Mouse (Mus musculus) c-Kit-negative CD71-positive TER-119-positive erythroid progenitor cells, embryonic 14.5 days (primary cell): Measurements from ENCODE around the gene Zc3h12d.

Source experiments
- DNase-seq: peaks from one replicate; pipeline ENCODE4 v3.0.0-alpha.2; 2013; ENCODE audit warnings: low read depth, low spot score

The Zc3h12d gene

GRCm38 (mm10) chr10:7832171-7832676, at the start of gene Zc3h12d:
Zc3h12d (plus strand) TSS chr10:7832470.
- DNase-seq = no peak

GRCm38 (mm10) chr10:7787319-7787718, 45.0 kb upstream of the Zc3h12d start:
- DNase-seq = no peak

DNA sequence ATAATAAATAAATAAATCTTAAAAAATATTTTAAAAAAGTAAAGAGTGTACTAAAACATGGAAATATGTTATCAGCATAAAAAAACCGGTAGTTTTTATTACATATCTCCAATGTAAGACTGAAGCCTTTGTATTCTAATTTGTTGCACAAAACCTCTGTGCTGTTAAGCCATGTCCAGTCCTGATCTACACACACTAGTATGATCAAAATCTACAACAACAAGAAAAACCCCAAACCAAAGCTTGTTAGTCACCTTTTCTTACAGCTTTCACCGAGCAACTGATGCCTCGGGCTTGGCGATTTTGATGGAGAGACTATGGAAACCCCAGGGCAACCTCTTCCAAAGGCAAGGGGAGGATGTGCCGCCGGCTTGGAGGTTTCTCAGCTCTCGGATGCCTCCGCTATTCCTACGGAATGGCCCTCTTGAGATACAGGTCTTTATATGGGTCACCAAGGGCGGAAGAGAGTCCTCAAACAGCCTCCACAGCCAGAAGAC, 40.0 kb upstream of the Zc3h12d start:
- no peak for DNase-seq

DNA sequence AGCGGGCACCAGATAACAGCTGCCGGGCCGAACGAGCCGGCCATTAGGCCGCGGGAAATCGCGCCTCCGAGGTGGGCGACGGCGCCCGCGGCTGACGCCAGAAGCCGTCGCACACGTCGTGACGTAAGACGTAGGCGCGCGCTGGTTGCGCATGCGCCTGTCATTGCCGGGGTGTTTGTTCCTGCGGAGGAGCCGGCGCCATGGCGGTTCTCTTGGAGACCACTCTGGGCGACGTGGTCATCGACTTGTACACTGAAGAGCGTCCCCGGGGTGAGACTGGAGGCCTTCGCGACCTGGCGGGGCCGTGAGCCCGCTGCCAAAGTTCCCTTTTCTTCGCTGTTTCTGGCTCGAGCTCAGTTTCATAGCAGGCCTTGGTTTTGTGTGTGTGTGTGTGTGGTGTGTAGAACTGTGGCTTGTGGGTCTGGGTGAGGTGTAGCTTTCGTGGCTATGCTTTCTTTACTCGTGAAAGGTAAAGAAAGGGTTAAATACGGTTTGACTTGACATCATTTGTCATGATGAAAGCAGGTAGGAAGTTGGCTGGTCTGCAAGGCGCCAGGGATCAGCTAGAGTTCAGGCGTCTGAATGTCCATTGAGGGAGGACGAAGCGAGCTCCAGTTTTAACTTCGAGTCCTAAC, 39.4 kb upstream of the Zc3h12d start, which contains the start of the genes Ginm1 and Ppil4:
Gene Ginm1, minus strand, starts transcription at position 74 of the 635 bp plus-strand sequence.
Gene Ppil4, plus strand, starts transcription at position 141 of the 635 bp plus-strand sequence.
- peak; percentile 90 for DNase-seq

DNA sequence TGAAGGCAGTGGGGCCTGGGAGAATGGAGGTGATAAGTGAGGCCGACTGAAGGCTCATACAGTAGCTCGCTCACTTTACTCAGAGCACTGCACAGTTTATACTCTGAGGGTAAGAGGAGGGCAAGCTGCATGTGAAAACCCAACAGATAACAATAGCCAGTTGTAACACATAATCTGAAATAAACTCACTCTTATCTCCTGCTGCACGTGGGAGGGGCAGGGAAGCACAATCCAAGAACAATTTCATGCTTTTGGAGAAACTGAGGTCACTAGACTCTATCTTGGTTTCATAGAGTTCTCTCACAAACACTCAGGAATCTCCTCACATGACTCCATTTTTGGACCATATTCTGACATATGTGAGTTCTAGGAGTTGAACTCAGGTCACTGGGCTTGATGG, 31.0 kb upstream of the Zc3h12d start:
- no peak for DNase-seq

DNA sequence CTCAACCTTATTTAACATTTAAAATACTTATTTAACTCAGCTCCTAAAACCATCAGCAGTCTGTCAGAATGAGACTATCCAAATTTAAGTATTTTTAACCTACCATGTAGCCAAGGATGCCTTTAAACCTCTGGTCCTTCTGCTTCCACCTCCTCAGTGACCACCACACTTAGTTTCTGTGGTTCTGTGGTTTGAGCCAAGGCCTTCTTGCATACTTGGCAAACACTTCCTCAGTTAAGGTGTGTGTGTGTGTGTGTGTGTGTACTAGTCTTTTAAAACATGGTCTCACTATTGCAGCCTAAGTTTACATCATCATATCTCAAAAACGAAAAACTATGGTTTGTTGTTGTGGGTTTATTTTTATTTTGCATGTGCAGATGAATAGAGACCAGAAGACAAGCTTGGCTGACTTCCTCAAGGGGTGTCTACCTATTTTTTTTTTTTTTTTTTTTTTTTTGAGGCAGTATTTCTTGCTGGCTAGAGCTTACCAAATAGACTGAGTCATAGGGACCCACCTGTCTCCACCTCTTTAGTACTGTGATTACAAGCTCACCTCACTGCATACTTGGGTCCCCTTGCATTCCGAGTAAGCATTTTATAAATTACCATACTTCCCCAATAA, 29.6 kb upstream of the Zc3h12d start:
- no peak for DNase-seq

DNA sequence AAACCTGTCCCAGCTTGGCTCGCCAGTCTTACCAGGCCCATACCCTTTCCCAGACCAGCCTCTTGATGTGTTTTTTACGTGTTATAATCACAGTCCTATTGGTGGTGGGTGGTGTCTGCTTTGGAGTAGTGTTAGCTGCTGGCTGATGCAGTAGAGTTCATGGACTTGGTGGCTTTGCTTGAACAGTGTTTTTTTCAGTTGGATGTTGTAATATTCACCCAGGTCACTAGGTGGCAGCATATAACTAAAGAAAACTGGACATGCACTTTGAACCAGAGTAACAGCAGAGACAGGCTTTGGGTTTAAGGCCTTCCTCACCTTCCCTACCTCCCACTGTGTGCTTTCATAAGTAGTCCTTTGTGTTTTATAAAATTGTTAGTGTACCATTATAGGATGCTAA, 22.3 kb upstream of the Zc3h12d start:
- DNase-seq = peak; percentile 51

DNA sequence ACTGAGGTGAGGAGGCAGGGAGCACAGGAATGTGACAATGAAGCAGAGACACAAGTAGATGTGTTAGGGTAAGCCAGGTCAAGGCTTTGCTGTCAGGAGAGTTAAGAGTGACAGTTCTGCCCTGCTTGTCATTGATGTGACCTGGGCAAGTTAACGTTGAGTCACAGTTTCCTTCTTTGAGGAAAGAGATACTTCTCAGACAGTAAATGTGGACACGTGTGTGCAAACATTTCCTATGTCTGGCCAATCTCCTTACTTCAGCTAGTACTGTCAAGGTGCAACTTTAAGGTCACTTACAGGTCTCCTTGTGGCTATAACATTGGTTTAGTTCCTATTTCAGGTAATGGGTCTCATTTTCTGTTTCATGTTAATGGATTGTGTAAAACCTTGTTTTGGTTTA, 15.8 kb upstream of the Zc3h12d start:
- no peak for DNase-seq

- DNase-seq = no peak
Measured at GRCm38 (mm10) chr10:7818676-7819075, 13.6 kb upstream of the Zc3h12d start.

GRCm38 (mm10) chr10:7819156-7819555, 13.1 kb upstream of the Zc3h12d start:
- no peak for DNase-seq

DNA sequence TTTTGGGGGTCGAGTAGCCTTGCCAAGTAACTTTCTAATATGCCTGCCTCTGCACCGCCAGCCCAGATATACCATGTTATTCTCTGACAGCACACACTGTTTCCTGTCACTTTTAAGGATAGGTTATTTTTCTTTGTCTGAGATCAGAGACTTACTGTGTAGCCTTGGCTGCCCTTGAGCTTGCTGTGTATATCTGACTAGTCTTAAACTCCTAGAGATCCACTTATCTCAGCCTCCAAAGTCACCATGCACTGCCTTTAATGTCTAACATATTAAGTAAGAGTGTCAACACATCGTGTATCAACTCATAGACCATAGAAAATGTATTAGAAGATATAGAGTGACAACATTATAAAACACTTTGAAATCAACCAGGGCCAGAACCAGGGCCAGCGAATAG, 12.7 kb upstream of the Zc3h12d start:
- DNase-seq = no peak

- no peak for DNase-seq
Measured at GRCm38 (mm10) chr10:7820171-7820570, 12.1 kb upstream of the Zc3h12d start.

DNA sequence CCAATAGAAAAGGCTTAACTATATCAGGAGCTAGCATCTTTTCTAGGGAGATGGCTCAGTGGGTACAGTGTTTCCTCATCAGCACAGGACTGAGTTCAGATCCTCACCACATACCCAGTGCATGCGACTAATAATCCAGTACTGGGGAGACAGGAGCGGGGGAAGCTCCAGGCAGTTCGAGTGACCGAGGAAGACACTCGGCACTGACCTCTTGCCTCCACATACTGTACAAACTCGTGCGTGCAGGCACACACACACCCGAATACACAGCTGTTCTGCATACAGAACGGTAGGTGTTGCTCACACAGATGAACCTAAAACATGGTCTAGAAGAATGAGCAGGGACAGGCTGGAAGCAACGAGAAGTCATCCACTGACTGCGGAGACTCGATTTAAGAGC, 10.3 kb upstream of the Zc3h12d start:
- no peak for DNase-seq

DNA sequence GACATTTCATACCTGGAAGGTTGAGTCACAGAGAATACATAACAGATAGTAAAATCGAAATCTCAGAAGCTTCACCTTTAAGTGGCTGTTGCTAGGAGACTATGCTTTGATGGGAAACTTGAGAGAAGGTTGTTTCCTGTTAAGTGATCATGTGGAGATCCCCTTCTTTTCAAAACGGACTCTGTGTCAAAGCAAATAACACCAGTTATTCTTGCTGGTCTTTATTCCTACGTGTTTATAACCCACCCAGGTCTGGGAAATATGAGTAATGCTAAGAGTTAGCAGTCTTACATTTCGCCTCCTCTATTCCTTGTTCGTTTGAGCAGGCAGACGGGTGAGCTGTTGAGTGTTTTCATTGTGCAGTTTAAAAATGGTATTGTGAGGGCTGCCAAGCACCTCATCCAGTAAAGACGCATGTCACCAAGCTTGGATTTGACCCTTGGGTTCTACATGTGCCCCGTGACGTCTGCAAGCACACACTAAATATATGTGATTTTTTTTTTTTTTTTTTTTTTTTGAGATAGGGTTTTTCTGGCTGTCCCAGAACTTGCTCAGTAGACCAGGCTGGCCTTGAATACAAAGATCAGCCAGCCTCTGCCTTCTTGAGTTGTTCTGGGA, 7.5 kb upstream of the Zc3h12d start:
- no peak for DNase-seq

GRCm38 (mm10) chr10:7825281-7825665, 7.0 kb upstream of the Zc3h12d start:
- no peak for DNase-seq

DNA sequence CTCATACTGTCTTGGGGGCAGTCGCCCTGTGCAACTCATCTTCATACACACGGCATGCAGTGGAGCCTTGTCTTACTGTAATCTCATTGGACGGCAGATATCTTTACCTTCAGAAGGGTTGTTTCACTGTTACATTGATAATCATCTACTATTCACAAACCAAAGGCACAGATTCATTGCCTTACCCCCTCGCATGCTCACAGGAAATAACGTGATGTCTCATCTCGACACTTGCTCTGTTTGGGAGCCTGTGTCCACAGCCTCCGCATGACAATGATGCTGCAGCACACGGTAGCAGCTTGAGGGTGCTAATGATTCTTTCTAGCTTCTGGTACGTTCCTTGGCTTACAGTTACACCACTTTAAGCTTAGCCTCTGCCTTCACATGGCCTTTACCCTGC, 6.2 kb upstream of the Zc3h12d start:
- DNase-seq = no peak

DNA sequence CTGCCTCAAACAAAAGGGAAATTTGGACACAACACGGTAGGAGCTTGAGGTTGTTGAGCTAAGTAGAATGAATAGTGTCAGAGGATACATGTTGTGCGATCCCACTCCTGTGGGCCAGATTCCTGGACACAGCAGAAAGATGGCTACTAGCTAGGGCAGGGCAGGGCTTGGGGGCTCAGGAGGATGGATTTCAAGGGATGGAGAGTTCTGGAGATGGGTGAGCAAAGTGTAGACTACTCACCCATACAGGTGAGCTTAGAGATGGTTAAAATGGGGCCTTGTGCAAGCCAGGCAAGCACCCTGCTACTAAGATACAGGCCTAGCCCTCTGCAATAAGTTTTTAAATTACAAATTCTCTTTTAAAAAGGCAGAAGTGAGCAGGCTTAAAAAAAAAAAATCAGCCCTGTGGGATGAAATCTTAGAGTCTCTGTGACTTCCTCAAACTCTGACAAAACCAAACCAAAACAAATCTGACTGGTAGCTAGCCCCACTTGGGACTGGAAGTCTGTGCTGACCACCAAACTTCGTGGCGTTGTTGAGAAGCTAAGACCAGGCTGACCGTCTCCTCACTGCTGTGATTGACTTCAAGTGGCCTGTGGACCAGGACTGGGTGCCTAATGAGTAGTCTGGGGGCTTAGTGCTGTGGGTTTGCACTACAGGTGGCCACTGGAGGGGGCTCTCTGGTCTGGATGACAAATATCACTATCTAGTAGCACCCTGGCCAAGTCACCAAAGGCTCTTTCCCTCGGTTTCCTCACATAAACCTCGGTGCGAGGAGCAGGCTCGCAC, 1.3 kb downstream of the Zc3h12d start:
- DNase-seq = no peak

GRCm38 (mm10) chr10:7834671-7835225, 2.5 kb downstream of the Zc3h12d start:
- no peak for DNase-seq

GRCm38 (mm10) chr10:7836902-7837301, 4.6 kb downstream of the Zc3h12d start:
- no peak for DNase-seq

DNA sequence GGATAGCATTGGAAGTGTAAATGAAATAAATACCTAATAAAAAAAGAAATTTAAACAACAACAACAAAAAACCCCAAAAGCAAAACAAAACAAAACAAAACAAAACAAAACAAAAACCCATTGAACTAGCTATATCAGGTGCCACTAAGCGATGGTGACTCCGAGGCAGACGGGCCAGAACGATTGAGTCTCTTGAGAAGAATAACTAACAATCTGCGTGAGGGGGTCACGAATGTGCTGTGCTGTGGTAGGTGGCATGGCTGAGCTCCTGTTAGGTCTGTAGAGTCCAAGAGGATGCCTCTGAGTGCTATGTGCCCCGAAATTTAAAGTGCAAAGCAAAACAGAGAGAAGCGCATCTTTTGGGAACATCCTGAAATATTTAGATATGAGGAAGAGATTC, 5.2 kb downstream of the Zc3h12d start:
- no peak for DNase-seq

DNA sequence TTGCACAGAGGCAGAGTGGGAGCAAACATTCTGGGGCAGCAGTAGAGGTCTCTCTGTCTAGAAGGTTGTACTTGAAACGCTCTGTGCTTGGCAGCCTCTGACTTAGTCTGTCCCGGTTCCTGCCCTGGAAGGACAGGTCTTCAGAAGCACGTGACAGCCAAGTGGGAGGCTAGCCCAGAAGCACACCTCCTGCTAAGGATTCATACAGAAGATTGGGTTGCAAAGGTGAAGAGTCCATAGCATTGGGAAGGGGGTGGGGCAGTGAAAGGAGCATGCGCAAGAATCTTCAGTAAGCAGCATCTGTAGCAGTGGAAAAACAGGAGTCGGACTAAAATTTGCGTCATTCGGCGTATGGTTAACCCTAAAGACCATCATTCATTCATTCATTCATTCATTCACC, 5.8 kb downstream of the Zc3h12d start:
- DNase-seq = no peak
